Mouse (Mus musculus): ENCODE results near the gene Dnmbp. TPM values are rescaled to one million over a fixed set of nuclear protein-coding genes. Genes with fewer than 3 reads are reported as not detected.

Dnmbp gene
- total RNA-seq, 1 experiment from 2014 or later: 14.0 TPM

DNA sequence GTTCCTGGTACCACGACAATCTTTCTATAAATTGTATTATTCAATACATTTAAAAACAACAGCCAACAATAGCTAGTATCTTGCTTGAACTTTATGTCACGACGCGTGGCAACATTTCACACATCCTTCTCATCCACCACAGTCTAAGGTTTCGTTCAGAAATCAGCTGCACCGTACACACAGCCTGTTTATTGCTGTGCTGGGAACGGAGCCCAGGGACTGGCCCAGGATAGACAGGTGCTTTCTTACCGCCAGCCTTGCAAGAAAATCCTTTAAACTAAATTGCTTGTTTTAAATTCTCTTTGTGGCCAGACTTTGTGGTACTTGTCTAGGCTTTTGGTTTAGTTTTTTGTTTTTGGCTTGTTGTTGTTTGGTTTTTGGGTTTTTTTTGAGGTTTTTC is 62.6 kb downstream of the Dnmbp start:
- DNase-seq: no peak

DNA sequence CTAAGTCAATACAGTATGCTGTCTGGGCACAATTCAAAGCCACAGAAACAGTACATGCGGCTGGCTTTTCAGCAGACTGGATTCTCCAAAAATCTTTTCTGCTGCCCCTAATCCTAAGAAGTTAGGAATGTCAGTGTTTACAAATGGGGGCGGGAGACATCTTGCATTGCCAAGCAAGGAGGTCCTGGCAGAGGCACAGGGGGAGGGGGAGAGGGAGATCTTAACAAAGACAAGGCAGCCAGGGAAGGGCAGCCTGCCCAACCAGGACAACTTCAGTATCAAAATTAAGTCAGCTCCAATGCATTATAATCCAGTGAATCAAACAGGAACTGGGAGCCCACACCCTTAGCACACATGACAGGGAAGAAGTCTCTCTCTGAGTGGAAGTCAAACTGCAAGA is 64.0 kb downstream of the Dnmbp start:
- DNase-seq: peak; percentile 31

DNA sequence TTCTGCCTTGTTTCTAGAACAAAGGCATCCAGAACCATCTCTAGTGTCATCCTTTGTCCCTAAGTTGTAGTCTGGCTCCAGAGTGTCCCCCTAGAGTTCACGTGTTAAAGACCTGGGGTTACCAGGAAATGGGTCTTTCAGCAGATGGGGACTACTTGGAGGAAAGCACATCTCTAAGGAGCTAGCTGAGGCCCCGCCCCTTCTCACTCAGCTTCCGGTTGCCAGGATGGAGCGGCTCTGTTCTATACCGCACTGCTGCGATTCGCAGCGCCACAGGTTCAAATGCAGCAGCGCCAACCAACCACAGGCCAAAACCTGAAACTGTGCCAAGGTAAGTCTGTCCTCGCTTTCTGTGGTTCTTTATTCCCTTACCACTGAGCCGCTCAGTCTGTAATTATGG is 65.6 kb downstream of the Dnmbp start:
- no peak for DNase-seq

DNA sequence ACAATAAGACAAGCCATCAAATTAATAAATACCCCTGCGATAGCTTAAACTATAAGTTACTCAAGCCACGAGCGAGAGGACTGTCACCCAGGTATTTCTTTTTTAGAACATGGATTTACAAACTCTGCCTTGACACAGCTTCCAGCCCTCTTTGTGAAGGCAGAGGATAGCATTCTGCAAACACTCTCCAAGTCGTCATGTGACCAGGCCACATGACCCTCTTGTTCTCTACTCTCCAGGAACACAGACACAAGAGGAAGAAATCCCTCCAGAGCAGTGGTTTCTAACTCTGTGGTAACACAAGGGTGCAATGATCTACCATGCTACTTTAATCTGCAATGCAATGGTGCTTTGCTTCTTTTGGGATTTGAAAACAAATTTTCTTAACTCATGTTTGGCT is 69.6 kb downstream of the Dnmbp start:
- DNase-seq: no peak

DNA sequence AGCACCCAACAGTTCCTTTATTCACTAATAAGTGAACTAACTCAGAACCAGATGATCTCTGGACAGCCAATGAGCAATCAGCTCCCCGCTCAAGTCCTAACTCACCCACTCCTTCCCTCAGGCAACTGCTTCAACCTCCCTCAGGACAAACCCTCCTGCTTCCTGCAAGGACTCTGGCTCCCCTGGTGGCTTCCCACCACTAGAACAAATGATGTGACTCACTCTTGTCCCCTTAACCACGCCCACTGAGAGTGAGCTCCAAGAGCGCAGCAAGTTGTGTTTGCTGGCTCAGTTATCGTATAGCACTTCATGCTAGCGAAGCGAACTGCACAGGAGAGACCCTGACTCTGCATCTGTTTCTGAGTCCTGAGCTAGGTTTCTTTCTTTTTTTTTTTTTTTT is 82.6 kb downstream of the Dnmbp start:
- DNase-seq: peak; percentile 67

DNA sequence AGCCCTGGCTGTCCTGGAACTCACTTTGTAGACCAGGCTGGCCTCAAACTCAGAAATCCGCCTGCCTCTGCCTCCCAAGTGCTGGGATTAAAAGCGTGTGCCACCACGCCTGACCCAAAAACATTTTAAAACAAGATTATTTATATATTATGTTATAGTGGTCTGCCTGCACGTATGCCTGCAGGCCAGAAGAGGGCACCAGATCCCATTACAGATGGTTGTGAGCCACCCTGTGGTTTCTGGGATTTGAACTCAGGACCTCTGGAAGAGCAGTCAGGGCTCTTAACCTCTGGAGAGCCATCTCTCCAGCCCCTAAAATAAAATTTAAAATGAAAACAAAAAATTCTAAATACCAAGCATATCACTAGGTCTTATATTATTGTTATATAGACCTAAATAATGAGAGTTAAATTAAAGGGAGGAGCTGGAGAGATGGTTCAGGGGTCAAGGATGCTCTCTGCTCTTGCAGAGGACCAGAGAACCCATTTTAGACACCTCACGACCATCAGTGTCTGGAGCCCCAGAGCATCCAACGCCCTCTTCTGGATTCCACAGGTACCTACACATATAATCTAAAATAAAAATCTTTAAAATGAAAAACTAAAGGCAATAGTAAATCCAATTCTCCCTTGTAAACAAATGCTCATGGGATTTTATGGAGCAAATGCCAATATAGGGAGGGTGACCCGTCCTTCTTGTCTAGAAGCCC is 87.0 kb downstream of the Dnmbp start:
- no peak for DNase-seq

DNA sequence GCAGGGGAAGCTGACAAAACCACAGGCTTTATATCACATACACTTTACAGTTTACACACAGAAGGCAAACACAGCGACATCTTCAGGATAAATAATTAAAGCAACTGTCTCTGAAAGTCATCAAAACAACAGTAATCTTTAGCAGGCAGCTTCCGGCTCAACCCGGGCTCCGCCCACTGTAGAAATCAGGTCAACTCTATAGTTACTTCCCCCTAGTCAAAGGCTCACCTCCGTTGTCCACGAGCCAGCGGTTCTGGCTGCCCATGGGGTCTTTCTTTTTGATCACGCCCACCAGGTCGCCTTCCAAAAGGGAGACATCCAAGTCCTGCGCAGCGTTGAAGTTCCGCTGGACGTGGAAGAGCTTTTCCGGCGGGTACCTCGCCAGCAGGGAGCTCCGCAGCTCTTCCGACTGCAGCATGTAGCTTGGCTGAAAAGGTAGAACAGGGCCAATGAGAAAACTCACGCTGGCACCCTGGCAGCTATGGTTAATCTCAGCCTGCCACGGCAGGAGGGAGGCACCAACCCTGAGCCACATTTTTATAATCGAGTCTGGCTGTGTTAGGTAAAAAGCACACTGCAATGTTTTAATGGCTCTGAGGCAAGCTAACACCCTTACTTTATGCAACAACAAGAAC is 87.9 kb downstream of the Dnmbp start:
- DNase-seq: no peak

DNA sequence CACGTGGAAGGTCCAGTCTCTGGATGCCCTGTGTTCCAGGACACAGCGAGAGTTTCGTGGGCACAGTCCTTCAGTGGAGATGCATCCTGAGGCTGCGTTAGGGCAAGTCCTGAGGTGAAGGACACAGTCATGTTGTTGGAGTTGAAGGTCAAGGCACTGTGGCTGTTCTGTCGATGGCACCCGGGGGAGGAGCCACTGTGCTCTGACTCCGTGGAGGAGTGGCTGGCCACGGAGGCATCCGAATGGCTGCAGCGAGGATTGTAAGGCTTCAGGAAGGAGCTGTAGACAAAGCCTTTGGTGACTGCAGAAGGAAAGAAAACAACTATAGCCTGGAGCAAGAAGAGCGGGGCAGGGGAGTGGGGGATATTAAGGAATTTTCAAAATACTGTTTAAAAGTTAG is 90.0 kb downstream of the Dnmbp start:
- no peak for DNase-seq

DNA sequence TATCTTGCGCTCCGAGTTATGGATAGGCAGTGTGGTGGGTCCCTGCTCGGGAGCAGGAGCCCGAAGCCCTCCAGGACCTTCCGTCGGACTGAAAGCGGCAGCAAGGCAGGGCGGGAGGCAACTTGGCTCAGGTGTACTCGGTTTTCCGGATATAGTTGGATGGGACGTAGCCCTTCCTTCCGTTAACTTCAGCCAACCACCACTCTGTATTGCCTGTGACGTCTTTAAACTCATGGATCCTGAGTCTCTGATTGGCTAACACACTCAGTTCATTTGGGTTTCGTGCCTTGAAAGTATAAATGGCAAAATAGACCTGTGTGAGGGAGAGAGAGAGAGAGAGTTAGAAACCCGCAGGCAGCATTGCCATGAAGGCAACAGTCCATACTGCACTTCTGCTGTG is 92.0 kb downstream of the Dnmbp start:
- DNase-seq: no peak

DNA sequence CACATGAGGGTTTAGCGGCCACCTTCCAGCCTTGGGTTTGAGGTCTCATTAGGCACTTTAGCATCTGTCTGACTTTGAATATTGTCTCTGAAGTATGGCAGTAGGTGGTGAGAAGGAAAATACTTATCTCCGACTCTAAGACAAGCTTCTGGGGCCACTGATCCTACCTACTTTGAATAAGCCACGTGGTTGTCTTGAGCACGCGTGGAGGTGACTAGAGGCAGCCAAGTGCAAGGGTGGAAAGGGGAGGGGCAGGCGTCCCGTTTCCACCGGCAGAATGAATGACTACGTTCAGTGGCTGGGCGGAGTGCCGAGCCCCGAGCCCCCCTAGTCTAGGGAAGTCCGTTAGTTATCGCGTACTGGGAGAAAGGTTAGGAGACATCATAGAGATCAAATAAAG is 92.9 kb downstream of the Dnmbp start:
- no peak for DNase-seq

DNA sequence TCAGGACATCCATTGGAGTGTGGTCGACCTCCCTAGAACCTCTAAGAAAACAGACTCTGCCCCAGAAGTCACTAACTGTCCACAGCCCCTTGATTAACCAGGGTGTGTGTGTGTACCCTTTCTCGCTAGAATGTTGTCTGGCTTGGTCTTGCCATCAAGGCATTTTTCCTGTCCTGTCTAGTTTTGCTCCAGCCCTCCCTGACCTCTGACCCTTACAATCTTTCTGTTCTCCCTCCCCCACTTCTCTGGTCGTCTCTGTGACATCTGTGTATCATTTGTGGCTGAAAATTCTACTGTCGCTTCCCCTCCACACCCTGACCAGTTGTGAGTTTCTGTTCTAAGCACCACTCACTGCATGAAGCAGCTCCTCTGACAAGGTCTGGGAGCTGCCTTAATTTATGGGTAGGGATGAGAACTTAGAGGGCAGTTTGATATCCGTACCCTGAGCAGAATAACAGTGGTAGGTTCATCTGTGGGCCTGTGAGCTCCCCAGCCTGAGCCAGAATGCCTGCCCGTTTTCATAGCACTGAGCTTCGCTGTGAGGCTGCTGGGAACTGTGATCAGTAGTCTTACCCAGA is 94.6 kb downstream of the Dnmbp start:
- DNase-seq: no peak

DNA sequence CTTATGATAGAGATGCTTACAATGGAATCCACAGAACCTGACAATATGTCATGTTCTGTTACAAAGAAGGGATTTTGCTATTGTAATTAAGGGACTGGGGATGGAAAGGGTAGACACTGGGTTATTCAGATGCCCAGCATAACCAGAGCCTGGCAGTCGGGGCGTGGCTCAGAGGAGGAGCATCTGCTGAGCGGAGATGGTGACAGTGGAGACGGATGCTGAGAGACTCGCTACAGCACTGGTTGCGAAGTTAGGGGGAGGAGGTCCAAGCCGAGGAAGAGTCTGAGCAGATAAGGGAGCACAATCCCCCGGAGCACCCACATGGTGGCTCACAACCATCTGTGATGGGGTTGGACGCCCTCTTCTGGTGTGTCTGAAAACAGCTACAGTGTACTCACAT is 96.8 kb downstream of the Dnmbp start:
- no peak for DNase-seq

DNA sequence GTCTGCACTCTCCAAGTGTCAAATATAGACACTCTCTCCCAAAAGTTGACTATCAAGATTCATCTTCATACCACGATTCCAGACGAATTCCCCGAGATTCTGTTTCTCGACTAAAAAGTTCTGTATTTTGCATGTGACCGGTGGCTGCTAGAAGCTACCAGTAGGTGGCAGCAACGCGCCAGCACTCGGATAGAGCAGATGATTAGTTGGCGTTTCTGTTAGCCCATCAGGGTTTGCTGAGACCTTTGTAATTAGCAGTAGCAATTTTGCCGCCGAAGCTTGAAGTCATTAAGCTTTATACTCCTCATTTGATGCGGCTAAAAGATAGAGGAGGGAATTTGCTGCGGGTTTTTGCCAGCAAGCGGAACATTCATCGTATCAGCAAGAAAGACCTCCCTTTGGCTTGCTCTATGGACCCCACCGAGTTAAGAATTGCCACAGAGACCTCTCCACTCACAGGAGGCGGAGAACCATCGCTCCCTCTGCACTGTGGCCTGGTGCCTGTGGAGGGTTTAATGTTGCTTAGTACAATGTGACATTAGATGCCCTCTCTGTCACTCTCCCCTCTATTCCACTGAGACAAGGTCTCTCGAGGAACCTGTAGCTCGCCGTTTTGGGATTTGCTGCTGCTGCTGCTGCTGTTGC is 107.4 kb downstream of the Dnmbp start:
- DNase-seq: peak; percentile 81

DNA sequence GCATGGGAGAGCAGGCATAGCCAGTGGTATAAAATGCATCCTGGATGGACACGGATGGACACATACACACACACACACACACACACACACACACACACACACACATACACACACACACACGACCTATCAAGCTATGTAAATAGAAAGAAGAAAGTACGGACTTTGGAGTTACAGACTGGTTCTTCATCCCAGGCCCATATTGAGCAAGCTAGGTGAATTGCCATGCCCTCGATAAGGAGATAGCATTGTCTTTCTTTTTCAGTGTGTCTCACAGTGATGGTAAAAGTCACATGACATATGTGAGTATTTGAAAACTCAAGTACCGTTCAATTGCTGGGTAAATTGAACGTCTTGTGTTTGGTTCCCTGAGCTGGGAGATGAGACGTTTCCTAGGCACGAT is 113.1 kb downstream of the Dnmbp start:
- DNase-seq: no peak

DNA sequence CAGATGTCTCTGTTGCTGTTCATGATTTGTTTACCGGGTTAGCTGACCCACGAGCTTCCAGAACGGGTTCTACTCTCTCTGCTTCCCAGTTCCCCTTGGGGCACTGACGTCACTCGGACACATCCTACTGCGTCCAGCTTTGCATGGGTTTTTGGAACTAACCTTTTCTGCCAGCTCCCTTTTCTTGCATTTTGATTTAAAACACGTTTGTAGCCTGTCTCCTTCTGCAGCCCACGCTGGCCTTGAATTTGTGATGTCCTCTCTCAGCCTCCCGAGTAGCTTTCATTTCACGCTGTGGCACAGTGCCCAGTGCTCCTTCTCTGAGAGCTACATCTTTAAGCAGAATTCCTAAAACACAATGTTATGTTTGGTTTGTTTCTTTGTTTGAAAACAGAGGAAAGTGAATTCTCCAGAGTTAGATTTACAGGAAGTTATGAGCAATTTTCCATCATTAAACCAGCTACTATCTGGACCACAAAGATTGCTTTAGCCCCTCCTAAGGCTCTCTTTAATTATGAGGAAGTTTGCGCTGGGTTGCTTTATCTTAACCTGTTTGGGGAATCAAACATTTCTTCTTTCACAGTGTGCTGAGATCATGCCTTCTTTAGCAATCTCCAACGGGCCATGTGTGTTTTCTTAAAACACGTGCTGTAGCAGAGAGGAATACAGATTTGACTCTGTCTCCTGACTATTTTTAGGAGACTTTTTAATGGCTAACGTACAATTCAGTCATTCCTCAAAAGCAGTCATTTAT is 124.2 kb downstream of the Dnmbp start:
- peak; percentile 54 for DNase-seq

DNA sequence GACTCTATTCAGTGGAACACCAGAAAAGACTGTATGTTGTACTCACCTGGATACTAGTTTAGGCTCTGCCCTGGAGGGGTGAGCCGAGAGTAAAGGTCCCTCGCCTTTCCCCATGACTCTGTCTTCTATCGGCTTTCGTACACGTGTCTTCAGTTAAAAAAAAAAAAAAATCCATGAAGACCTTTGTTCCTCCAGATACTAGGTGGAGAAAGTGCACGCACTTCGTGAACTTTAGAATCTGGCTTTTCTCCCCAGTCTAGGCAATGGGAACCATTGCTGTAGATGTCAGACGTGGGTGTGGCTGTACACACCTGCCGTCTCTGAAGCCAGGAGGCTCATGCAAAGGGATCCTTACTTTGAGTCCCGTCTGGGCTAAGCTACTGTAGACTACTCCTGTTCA is 126.7 kb downstream of the Dnmbp start:
- no peak for DNase-seq

DNA sequence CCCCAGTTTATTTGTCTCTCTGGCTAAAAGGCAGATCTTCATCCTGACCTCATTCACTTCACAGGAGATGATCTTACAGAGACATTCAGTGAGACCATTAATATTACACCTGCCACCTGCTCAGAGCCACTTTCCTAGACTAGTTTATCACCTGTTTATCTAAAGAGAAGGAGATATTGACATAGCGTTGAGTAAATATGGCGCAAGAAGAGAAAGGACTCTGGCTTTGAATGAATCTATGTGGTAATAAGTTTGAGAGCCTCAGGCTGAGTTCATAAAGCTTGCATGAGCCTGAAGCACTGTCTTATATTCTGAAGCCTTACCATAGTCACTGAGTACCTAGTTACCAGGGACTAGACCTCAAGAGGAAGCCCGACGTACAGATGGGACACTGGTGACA is 128.6 kb downstream of the Dnmbp start:
- DNase-seq: no peak

DNA sequence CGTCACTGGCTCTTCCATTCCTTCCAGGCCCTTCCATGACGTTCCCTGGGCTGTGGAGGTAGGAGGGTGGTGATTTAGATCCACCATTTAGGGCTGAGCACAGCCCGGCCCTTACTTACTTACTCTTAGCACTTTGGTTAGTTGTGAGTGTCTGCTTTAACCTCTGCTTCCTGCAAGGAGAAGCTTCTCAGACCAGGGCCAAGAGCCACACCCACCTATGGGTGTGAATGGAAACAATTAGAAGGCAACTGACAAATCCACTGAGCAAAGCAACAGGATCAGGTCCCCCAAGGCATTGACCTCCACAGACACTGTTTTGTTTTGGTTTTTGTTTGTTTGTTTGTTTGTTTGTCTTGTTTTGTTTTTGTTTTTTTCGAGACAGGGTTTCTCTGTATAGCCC is 130.7 kb downstream of the Dnmbp start:
- no peak for DNase-seq

DNA sequence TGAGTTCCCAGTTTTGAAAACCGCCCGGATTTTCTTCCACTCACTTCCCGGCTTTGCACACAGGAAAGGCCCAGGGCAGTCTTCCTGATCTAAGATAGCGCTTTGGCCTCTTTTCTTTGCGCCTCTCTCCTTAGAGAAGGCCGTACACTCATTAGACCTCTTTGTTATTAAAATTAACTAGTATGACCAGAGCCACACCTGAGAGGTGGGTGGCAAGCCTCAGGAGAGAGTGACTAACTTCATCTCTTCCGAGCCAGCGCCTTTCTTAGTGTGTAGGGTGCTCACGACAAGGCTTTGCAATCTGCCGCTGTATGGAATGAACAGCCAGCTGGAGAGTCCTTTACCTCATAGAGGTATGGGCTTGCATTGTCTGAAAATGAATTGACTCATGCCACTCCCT is 136.1 kb downstream of the Dnmbp start:
- no peak for DNase-seq

DNA sequence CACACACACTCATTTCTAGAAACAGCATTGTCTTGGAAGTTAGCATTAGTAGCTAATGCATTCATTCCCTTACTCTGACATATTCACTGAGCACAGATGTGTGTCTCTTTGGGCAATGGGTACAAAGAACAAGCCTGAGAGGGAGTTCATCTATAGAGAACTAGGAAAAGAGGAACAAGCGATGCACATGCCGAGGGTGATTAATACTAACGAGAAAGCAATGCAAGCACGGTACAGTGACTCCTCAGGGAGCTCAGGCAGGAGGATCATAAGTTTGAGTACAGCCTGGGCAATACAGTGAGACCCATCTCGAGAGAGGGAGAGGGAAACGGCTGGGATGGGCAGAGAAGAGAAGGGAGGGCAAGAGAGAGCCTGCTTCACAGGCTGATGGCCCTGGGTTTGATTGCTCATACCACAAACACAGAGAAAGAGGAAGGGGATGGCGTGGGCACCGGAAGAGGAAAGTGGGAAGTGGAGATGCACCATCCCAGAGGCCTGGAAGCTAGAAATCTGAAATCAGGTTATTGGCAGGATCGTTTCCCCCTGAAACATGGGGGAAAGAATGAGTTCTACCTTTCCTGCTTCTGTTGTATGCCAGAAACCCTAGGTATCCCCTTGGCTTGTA is 138.5 kb downstream of the Dnmbp start:
- DNase-seq: no peak

DNA sequence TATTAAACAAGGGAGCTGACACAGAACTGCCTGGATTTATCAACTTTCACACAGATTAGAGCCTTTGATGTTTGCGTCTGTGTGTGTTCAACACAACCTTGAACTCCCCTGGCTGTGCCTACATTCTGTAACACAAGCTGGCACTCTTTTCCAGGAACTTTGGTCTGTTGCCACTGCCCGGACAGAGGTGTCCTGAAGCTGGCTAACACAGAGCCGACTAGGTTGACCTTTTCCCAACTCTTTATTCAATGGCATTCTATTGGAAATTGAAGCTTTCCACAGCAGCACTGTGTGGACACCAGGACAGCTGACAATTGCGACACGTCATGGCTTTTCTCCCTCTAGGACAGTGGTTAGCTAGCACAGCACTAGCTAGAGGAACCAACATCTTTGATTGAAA is 142.8 kb downstream of the Dnmbp start:
- peak; percentile 83 for DNase-seq
